Mouse (Mus musculus): ENCODE measurements around the gene Ptpn13.

- no peak for TF ChIP-seq CTCF (IDR thresholded peaks at IDR 0.05; ENCODE audit: control insufficient read depth, insufficient read depth, insufficient replicate concordance, low read depth, low read length)
- no peak for TF ChIP-seq POLR2A (IDR thresholded peaks at IDR 0.05; ENCODE audit: control insufficient read depth, low read depth, low read length)
Observed at GRCm38 (mm10) chr5:103534454-103534853, 109.5 kb downstream of the Ptpn13 start.
